Mouse (Mus musculus) thymus, adult 2 months (tissue): ENCODE results near the gene Wdr70. TPM values are rescaled to one million over a fixed set of nuclear protein-coding genes. Genes with fewer than 3 reads are reported as not detected.

Experiments
- DNase-seq: peaks from one replicate; pipeline ENCODE4 v3.0.0; 2021
- H3K27ac ChIP-seq: fragments of 200-500 bp; 2 replicates; pipeline ENCODE4 v1.5.1; 2012; ENCODE audit warnings: low read length, control low read depth; ENCODE audit not compliant: control insufficient read depth, insufficient read depth
- H3K27me3 ChIP-seq: fragments of 200-500 bp; 2 replicates; pipeline ENCODE4 v1.6.1; 2012; ENCODE audit warnings: mild to moderate bottlenecking, low read length, moderate library complexity, mixed read lengths; ENCODE audit not compliant: control insufficient read depth, insufficient read depth
- H3K36me3 ChIP-seq: fragments of 200-500 bp; 2 replicates; pipeline ENCODE4 v1.6.1; 2012; ENCODE audit warnings: mild to moderate bottlenecking, low read length, moderate library complexity; ENCODE audit not compliant: control insufficient read depth, insufficient read depth
- H3K4me1 ChIP-seq: fragments of 200-500 bp; replicated peaks from 2 replicates; pipeline ENCODE4 v1.6.1; 2012; ENCODE audit warnings: low read length; ENCODE audit not compliant: control insufficient read depth, insufficient read depth
- H3K4me3 ChIP-seq: fragments of 200-500 bp; 2 replicates; pipeline ENCODE4 v1.5.1; 2012; ENCODE audit warnings: mild to moderate bottlenecking, low read length, control low read depth, moderate library complexity; ENCODE audit not compliant: control insufficient read depth, insufficient read depth
- CTCF ChIP-seq: fragments of 200-500 bp; IDR thresholded peaks from 2 replicates; pipeline ENCODE4 v1.5.1; 2012; ENCODE audit warnings: mild to moderate bottlenecking, control low read depth, low read length, moderate library complexity, borderline replicate concordance; ENCODE audit not compliant: control insufficient read depth, poor library complexity, insufficient read depth; ENCODE audit errors: extremely low read depth
- POLR2A ChIP-seq: fragments of 200-500 bp; IDR thresholded peaks from 2 replicates; pipeline ENCODE4 v1.6.1; 2012; ENCODE audit warnings: mild to moderate bottlenecking, low read length, control low read depth, moderate library complexity; ENCODE audit not compliant: control insufficient read depth, poor library complexity, insufficient read depth; ENCODE audit errors: extremely low read depth
- WGBS: fragments of 180-500 bp; shearing (Covaris S2); methylation state at CpG from one replicate; pipeline ENCODE4 v1.1.7; 2018; 5-methylcytosine and 5-hydroxymethylcytosine counted together
- polyA plus RNA-seq: library from polyadenylated mRNA; depleted of rRNA; stranded (reverse); fragments of >200 nt; gene quantifications from 2 replicates; pipeline ENCODE4 v1.2.3, GENCODE M21; 2012; rRNA removed

The Wdr70 gene
- 15.9 and 16.3 TPM in 2 replicates for polyA plus RNA-seq

DNA sequence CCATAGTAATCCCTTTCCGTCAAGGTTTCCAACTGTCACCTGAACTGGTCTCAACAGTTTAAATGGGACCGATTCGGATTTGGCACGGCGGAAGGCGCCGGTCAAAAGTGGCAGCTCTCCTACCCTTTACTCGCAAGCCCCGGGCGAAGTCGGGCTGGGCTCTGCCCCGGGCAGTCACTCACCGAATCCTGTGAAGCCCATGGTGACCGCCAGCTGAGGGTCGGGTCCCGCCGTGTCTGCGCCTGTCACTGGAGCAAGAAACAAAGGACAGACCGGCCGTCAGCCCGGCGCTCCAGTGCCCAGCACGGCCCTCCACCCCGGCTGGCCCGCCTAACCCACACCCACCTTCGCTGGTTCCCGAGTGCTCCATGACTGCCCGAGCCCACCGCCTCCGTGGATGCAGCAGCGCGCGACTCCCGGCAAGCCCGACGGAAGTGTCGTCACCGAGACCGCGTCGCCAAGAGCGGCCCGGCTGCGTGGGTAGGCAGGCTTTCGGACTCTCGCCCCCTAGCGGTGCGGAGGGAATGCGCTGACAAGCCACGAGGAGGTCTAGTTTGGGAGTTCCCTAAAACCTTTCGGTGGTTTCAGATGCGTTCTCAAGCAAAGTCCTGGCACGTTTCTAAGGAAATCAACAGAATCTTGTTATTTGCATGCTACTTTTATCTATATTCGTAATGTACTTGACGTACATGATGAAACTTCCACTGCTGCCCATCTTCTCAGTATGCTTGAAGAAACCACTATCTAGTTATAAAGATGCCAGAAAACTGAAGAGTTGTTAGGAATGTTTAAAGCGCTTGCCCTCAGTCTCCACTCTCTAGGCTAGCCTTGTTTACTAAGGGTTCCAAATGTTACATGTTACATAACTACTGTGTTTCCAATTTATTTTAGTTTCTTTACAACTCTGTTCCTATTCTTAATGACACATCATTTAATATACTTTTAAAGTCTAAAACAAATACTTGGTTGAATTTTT is at the start of gene Wdr70:
Wdr70 (minus strand) TSS at position 436 of the 976 bp plus-strand sequence.
- Histone ChIP-seq H3K27me3 (no peaks in the 10 kb centered on the region), H3K4me3 (peak within 1 kb of the TSS; percentile 99), H3K36me3 (peaks cover 11% of the 10 kb centered on the region; the same call in 1 of the 2 replicates), H3K27ac (no peak within 1 kb of the TSS), H3K4me1 (peaks cover 2% of the 10 kb centered on the region)
- WGBS, result 2% methylated on average over 56 of the region's 56 CpGs
- DNase-seq, result peak; percentile 96
- TF ChIP-seq CTCF, result peak; percentile 95
- TF ChIP-seq POLR2A, result peak; percentile 51; the same call in 1 of the 2 replicates

DNA sequence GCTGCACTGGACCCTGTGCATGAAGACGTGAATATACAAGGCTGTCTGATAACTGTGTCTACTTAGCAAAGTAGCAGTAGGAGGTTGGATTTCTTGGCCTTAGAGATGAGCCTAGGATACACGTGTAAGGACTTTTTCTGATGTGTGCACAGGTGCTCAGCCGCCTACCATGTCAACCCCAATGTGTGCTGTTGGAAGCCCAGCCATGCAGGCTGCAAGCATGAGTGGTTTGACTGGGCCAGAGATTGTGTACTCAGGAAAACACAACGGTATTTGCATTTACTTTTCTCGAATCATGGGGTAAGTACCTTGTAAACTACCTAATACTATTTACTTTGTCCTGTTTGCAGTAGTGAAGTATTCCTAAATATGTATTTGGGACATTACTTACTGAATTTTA is 36.6 kb upstream of the Wdr70 start:
- DNase-seq, result no peak
- peaks cover 68% of the 10 kb centered on the region for H3K36me3 ChIP-seq
- H3K4me1 ChIP-seq, result no peaks in the 10 kb centered on the region
- 94% methylated on average over 5 of the region's 5 CpGs for WGBS
- no peaks in the 10 kb centered on the region for H3K27me3 ChIP-seq
- H3K4me3 ChIP-seq, result no peak overlapping the region
- no peak overlapping the region for H3K27ac ChIP-seq
- no peak for TF ChIP-seq POLR2A
- TF ChIP-seq CTCF, result no peak

GRCm38 (mm10) chr15:8131761-8132160 is 32.8 kb upstream of the Wdr70 start:
- no peak overlapping the region for H3K27ac ChIP-seq
- H3K4me1 ChIP-seq, result no peaks in the 10 kb centered on the region
- TF ChIP-seq POLR2A, result no peak
- TF ChIP-seq CTCF, result no peak
- no peaks in the 10 kb centered on the region for H3K27me3 ChIP-seq
- DNase-seq, result no peak
- no peak overlapping the region for H3K4me3 ChIP-seq
- H3K36me3 ChIP-seq, result peaks cover 63% of the 10 kb centered on the region

- Histone ChIP-seq H3K4me3 (no peak overlapping the region), H3K27me3 (no peaks in the 10 kb centered on the region), H3K27ac (no peak overlapping the region), H3K4me1 (no peaks in the 10 kb centered on the region), H3K36me3 (peaks cover 63% of the 10 kb centered on the region)
- no peak for DNase-seq
- TF ChIP-seq CTCF, result no peak
- no peak for TF ChIP-seq POLR2A
- WGBS, result 99% methylated on average over 3 of the region's 3 CpGs
These were observed 32.3 kb upstream of the Wdr70 start for GRCm38 (mm10) chr15:8131268-8131667.

- no peak overlapping the region for H3K4me3 ChIP-seq
- DNase-seq, result no peak
- no peaks in the 10 kb centered on the region for H3K4me1 ChIP-seq
- WGBS, result 85% methylated on average over 1 of the region's 1 CpGs
- H3K27ac ChIP-seq, result no peak overlapping the region
- H3K27me3 ChIP-seq, result no peaks in the 10 kb centered on the region
- H3K36me3 ChIP-seq, result peaks cover 53% of the 10 kb centered on the region
- no peak for TF ChIP-seq CTCF
- no peak for TF ChIP-seq POLR2A
These were observed 30.3 kb upstream of the Wdr70 start for GRCm38 (mm10) chr15:8129281-8129680.

DNA sequence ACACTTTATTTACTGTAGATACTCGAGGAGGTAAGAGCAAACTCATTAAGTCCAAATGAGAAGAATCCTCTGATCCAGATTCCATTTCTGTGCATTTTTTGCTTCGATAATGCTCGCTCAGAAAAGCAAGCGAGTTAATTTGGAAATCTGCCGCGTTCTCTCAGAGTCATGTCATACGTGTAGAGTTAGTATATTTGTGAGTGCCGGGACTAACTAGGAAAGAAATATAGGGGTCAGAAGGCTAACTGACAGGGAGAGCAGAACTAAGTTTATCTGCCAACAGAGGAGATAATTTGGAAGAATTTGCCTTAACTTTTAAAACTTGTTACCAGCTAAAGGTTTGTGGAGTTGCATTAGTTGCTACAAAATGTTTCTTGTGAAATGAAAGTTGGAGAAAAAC is 10.8 kb upstream of the Wdr70 start:
- WGBS, result under 1% methylated on average over 8 of the region's 8 CpGs
- TF ChIP-seq CTCF (no peak), POLR2A (no peak)

More for the DNA sequence above, 10.8 kb upstream of the Wdr70 start:
- Histone ChIP-seq H3K4me1 (peaks cover 8% of the 10 kb centered on the region), H3K27ac (no peak overlapping the region), H3K4me3 (peak overlapping the region; percentile 98; the same call in 1 of the 2 replicates), H3K36me3 (peaks cover 11% of the 10 kb centered on the region), H3K27me3 (no peaks in the 10 kb centered on the region)
- no peak for DNase-seq
